Mouse (Mus musculus): ENCODE measurements around the gene Gm21731.
"Not testable (repeated sequence)": the region's sequence is repeated elsewhere in the genome, so short reads cannot be mapped to it uniquely, and the experiment has no call there.

The Gm21731 gene

DNA sequence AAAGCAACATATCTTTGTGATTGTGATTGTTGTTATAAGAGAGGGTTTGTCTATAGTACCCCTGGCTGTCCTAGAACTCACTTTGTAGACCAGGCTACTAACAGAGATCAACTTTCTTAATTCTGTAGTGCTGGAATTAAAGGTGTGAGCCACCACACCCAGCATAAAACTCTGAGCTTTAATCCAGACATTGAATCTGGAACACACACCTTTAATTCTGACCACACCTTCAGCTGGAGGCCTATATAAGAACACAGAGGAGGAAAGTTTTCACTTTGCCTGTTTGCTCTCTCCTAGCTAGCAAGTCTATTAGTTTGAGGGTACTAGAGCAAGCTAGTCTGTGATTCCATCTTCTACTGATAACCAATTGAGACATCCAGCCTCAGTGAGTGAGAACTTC, at the start of gene Gm21731:
Gm21731 (plus strand) TSS at position 301 of the 400 bp plus-strand sequence.
- not testable (repeated sequence) for H3K27me3 ChIP-seq (ENCODE audit: insufficient read depth, low read length); H3K36me3 ChIP-seq (ENCODE audit: insufficient read depth, low read length); H3K4me3 ChIP-seq (replicated peaks; ENCODE audit: low read length); H3K9me3 ChIP-seq (ENCODE audit: low read length); H3K4me1 ChIP-seq (replicated peaks; ENCODE audit: low read depth, low read length)

DNA sequence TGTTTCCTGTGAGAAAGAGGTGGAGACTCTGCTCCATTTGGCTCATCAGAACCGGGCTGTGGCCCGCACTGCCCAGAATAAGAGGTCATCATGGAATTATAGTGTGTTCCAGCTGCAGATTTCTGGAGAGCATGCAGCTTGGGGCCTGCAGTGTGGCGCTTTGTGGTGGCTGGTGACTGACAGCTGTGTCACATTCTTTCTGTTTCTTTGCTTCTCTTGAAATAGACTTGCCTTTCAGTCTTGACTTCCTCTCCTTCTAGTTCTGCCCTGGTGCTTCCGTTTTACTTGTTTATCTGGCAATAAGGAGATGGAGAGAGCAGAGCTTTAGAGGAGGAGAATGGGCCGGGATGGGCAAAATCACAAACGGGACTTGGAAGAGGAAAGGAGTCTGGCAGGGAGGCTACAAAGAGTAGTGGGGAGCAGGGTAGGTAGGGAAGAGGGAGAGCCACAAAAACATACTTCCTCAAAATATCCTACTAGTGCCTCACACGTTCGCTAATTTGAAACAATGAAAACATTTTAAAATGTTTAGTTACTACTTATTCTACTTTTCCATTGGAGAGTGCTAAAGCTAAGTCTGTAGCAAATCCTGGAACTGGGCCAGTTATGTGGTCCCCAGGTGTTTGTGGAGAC, 42.6 kb upstream of the Gm21731 start:
- not testable (repeated sequence) for H3K36me3 ChIP-seq (ENCODE audit: insufficient read depth, low read length); H3K4me1 ChIP-seq (replicated peaks; ENCODE audit: low read depth, low read length); H3K27me3 ChIP-seq (ENCODE audit: insufficient read depth, low read length); H3K9me3 ChIP-seq (ENCODE audit: low read length); H3K4me3 ChIP-seq (replicated peaks; ENCODE audit: low read length)

DNA sequence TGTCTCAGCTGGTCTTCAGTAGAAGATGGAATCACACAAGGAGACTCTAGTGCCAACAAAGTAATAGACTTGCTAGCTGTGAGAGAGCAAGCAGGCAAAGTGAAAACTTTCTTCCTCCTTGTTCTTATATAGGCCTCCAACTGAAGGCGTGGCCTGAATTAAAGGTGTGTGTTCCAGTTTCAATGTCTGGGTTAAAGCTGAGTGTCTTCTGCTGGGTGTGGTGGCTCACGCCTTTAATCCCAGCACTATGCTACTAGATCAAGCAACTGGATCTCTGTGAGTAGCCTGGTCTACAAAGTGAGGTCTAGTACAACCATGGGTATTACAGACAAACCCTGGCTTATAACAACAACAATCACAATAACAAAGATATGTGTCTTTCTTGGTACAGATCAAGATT, 23.1 kb upstream of the Gm21731 start, which contains the start of gene Gm21762:
Gm21762 (minus strand) TSS at position 101 of the 400 bp plus-strand sequence.
- not testable (repeated sequence) for H3K4me1 ChIP-seq (replicated peaks; ENCODE audit: low read depth, low read length); H3K27me3 ChIP-seq (ENCODE audit: insufficient read depth, low read length); H3K36me3 ChIP-seq (ENCODE audit: insufficient read depth, low read length); H3K9me3 ChIP-seq (ENCODE audit: low read length); H3K4me3 ChIP-seq (replicated peaks; ENCODE audit: low read length)

DNA sequence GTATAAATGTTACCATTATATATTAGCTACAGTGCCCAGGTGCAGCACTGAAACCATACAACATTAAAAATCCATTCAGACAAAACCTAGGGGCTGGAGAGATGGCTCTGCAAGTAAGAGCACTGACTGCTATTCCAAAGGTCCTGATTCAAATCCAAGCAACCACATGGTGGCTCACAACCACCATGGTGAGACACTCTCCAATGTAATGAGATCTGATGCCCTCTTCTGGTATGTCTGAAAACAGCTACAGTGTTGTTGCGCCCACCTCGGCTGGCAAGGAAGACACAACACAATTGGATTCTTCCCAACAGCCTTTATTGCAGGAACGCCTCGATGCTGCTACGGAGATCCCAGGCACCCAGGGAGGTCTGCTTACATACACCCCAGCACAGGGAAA, 18.0 kb upstream of the Gm21731 start:
- not testable (repeated sequence) for H3K4me3 ChIP-seq (replicated peaks; ENCODE audit: low read length); H3K36me3 ChIP-seq (ENCODE audit: insufficient read depth, low read length); H3K9me3 ChIP-seq (ENCODE audit: low read length); H3K4me1 ChIP-seq (replicated peaks; ENCODE audit: low read depth, low read length); H3K27me3 ChIP-seq (ENCODE audit: insufficient read depth, low read length)

DNA sequence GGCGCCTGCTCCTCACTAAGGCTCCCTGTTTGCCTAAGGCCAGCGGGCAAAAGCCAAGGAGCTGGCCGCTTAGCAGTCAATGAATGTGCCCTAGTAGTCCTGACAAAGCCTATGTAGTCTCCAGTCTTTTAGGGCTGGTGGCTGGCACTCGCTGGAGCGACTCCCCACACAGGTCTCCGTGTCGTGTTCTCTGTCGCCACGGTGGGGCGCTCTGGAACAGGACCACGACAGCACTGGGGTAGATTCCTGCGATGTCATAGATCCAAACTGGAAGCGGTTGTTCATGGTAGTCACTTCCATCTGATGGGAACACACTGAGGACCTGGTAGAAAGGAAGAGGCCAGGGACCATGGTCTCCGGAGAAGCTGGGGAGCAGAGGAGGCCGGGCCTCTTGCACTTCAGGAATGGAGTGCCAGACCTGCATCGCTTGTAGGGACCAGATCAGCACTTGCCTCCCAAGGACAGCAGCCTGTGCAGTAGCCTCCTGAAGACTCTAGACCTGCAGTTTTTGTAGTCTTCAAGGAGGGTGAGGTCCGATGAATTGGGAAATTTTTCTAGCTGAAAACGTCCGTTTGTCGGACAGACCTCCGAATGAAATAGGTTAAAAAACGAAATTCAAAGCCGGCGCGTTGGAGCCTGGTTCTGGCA, 15.8 kb upstream of the Gm21731 start:
- H3K4me1 ChIP-seq (replicated peaks; ENCODE audit: low read depth, low read length); H3K27me3 ChIP-seq (ENCODE audit: insufficient read depth, low read length); H3K36me3 ChIP-seq (ENCODE audit: insufficient read depth, low read length); H3K9me3 ChIP-seq (ENCODE audit: low read length): not testable (repeated sequence)
- 0 out of 2 replicates have a peak overlapping the region, but pooled peaks have one; percentile 35 for H3K4me3 ChIP-seq (replicated peaks; ENCODE audit: low read length)
- TF ChIP-seq CTCF (conservative IDR thresholded peaks at IDR 0.05; ENCODE audit: low read length), result peak; percentile 23; the same call in 1 of the 2 replicates

DNA sequence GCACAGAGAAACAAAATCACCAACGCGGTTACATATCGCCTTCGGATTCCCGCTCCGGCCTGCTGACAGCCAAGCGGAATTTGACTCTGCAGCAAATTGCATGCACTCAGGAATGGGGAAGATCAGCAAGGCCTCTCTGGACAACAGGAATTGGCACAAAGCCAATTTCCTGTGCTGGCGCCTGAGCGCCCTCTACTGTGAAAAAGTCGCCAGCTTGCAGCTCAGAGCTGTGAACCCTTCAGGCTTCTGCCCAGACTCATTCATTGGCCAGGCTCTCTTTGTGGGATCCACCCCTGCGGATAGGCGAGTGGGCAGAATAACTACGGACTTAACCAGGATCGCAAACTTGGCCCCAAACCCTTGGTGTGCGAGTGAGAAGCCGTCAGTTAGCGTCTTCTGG, 7.1 kb upstream of the Gm21731 start:
- not testable (repeated sequence) for H3K4me3 ChIP-seq (replicated peaks; ENCODE audit: low read length); H3K36me3 ChIP-seq (ENCODE audit: insufficient read depth, low read length); H3K4me1 ChIP-seq (replicated peaks; ENCODE audit: low read depth, low read length); H3K27me3 ChIP-seq (ENCODE audit: insufficient read depth, low read length); H3K9me3 ChIP-seq (ENCODE audit: low read length)

DNA sequence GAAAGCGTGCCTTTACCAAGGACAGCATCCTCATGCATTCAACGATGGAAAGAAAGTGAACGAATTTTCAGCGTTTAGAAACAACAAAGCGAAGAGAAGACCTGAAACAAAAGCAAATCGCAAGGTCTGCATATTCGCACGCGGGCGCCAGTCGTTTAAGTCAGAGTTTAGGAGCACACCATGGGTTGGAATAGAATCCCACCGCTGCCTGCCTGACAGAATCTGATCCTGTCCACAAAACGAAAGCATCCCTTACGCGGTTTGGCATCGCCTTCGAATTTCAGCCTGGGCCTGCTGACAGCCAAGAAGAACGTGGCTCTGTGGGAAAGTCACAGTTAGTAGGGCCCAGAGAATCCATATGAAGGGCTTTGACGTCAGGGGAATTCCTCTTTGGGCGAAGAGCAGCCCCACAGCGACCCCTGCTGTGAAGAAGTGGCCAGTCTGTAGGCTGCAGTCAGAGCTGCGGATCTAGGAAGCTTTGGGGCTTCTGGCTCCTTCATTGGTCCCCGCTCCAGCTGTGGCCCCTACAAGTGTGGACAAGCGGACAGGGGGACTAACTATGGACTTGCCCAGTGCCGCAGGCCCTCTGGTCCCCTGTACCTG, 6.4 kb upstream of the Gm21731 start:
- not testable (repeated sequence) for H3K4me3 ChIP-seq (replicated peaks; ENCODE audit: low read length); H3K9me3 ChIP-seq (ENCODE audit: low read length); H3K27me3 ChIP-seq (ENCODE audit: insufficient read depth, low read length); H3K36me3 ChIP-seq (ENCODE audit: insufficient read depth, low read length); H3K4me1 ChIP-seq (replicated peaks; ENCODE audit: low read depth, low read length)

DNA sequence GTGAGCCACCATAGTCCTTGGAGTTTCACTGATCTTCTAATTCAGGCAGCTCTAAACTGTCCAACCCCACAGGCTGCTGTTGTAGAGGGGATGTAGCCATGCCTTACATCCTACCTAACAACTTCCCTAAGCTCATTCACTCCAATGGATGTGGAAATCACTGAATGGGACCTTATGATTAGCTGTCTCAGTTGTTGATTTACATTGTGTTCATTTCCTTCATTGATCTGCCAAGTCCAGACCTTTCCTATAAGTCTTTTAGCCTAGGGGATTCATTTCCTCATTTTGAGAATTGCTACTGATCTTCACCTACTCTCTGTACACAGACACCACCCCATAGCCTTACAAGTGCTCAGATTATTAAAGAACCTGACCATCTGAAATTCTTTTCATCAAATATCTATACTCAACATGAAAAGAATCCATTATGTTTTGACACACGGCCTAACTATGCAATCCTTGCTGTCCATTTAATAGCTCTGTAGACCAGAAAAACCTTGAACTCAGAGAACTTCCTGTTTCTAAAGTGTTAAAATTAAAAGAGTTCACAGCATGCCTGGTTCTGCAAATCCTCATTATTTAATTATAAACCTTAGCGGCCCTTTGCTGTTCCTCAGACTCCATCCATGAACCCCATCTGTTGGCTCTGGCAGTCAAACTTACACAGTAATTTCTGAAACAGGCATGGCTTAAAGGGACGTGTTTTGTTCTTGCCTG, 12.5 kb downstream of the Gm21731 start:
- not testable (repeated sequence) for H3K9me3 ChIP-seq (ENCODE audit: low read length); H3K27me3 ChIP-seq (ENCODE audit: insufficient read depth, low read length)

DNA sequence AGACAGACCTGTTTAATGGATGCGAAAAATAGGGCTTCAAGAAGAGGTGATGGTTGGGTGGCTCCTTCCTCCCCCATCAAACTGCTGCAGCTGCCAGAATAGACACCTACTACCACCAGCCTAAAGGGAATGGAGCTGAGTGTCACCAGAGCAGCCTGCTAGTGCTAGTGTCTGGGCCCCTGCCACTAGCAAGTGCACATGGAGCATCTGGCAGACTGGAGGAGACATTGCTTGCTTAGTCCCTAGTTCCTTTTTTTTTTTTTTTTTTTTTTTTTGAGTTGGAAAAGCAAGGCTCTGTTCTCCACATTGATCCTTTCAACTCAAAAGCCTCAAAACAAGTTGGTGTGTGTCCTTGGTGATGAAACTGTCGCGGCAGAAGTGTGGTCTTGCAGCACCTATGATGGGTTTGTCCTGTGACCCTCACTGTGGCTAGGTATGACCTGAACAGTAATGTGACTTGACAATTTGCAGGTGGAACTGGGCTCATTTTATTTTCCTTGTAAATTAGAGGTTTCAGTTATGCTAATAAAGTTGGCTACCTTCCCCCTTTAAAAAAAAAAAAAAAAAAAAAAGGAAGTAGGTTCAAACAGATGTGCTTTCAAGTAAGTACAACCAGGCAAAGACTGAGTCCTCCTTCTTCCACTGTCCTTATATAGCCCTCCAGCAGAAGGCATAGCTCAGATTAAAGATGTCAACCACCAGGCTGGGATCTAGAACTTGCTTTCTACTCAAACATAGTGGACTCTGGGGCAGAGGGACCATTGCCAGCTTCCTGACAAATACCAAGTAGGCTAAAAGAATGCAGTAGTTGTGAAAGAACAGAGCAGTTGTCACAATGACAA, 20.1 kb downstream of the Gm21731 start:
- not testable (repeated sequence) for H3K4me3 ChIP-seq (replicated peaks; ENCODE audit: low read length); H3K27me3 ChIP-seq (ENCODE audit: insufficient read depth, low read length); H3K4me1 ChIP-seq (replicated peaks; ENCODE audit: low read depth, low read length); H3K9me3 ChIP-seq (ENCODE audit: low read length); H3K36me3 ChIP-seq (ENCODE audit: insufficient read depth, low read length)

More for the DNA sequence above, 12.5 kb downstream of the Gm21731 start:
- H3K36me3 ChIP-seq (ENCODE audit: insufficient read depth, low read length); H3K4me3 ChIP-seq (replicated peaks; ENCODE audit: low read length); H3K4me1 ChIP-seq (replicated peaks; ENCODE audit: low read depth, low read length): not testable (repeated sequence)

DNA sequence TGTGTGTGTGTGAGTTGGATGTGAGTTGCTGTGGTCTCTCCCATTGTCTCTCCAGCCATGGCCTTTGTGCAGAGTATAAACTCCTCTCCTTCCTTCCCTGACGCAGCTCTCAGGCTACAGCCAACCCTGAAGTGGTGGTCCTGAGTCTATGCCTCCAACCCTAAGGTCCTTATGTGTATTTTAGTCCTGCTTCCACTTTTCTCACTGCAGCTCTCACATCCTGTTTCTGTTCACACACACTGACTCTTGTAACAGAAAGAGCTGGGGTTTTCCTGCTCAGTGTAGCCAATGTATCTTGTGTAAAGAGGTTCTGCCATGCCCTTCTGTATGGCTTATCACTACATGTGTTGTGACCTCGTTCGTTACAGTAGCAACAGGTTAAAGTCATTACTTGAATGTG, 20.8 kb downstream of the Gm21731 start:
- not testable (repeated sequence) for H3K27me3 ChIP-seq (ENCODE audit: insufficient read depth, low read length); H3K4me3 ChIP-seq (replicated peaks; ENCODE audit: low read length); H3K9me3 ChIP-seq (ENCODE audit: low read length); H3K36me3 ChIP-seq (ENCODE audit: insufficient read depth, low read length); H3K4me1 ChIP-seq (replicated peaks; ENCODE audit: low read depth, low read length)

DNA sequence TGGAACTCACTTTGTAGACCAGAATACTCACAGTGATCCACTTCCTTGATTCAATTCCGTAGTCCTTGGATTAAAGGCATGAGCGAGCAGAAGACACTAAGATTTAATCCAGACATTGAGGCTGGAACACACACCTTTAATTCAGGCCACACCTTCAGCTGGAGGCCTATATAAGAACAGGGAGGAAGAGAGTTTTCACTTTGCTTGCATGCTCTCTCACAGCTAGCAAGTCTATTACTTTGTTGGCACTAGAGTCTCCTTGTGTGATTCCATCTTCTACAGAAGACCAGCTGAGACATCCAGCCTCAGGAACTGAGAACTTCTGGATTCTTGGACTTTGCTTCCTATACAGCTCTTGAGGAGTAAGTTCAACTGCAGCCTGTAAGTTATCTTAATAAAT, 24.0 kb downstream of the Gm21731 start, which contains the start of gene AF067061:
AF067061 (plus strand) TSS at position 245 of the 400 bp plus-strand sequence.
- not testable (repeated sequence) for H3K27me3 ChIP-seq (ENCODE audit: insufficient read depth, low read length); H3K9me3 ChIP-seq (ENCODE audit: low read length); H3K4me3 ChIP-seq (replicated peaks; ENCODE audit: low read length); H3K36me3 ChIP-seq (ENCODE audit: insufficient read depth, low read length); H3K4me1 ChIP-seq (replicated peaks; ENCODE audit: low read depth, low read length)

DNA sequence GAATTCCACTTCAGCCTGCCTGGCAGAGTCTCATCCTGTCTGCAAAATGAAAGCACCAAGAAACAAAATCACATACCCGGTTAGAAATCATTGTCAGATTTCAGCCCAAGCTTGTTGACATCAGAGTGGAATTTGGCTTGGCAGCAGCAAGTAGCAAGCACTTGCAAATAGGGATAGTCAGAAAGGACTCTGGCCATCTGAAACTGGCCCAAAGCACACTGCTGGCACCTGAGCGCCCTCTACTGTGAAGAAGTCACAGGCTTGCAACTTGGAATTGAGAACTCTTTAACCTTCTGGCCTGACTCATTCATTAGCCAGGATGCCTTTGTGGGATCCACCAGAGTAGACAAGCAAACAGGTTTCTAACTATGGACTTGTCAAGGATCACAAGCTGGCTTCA, 38.9 kb downstream of the Gm21731 start:
- not testable (repeated sequence) for H3K4me3 ChIP-seq (replicated peaks; ENCODE audit: low read length); H3K36me3 ChIP-seq (ENCODE audit: insufficient read depth, low read length); H3K27me3 ChIP-seq (ENCODE audit: insufficient read depth, low read length); H3K9me3 ChIP-seq (ENCODE audit: low read length); H3K4me1 ChIP-seq (replicated peaks; ENCODE audit: low read depth, low read length)
